Mouse (Mus musculus) adrenal gland, postnatal 36 days (tissue): ENCODE results near the gene Htt. TPM values are rescaled to one million over a fixed set of nuclear protein-coding genes. Genes with fewer than 3 reads are reported as not detected.

Experiments used
- DNase-seq, 2 experiments: peaks; one replicate each; pipeline ENCODE4 v3.0.0; 2021; ENCODE audit warnings: mixed read lengths in 1 of 2
- microRNA-seq: library from miRNA; unstranded; fragments of <30 nt; microRNA quantifications from one replicate; pipeline ENCODE4 v1.2.0, GENCODE M21; 2021
- total RNA-seq, 2 experiments: library from RNA; stranded (reverse); gene quantifications; 2 replicates each; pipeline ENCODE4 v1.2.3; 2021

Htt gene
- total RNA-seq, 2 experiments from 2014 or later, result 28.0 to 42.0 TPM

GRCm38 (mm10) chr5:34931516-34932457 is 170.2 kb downstream of the Htt start:
- DNase-seq, result no peak

- no peak for DNase-seq
Observed at GRCm38 (mm10) chr5:34932458-34932806, 170.9 kb downstream of the Htt start.

GRCm38 (mm10) chr5:34933461-34933860 is 171.9 kb downstream of the Htt start:
- no peak for DNase-seq

GRCm38 (mm10) chr5:34941710-34942470 is 180.3 kb downstream of the Htt start:
- no peak for DNase-seq

- DNase-seq, result no peak
Observed at GRCm38 (mm10) chr5:34943428-34943827, 181.9 kb downstream of the Htt start.

- peak; percentile 93 to 97 for DNase-seq
Observed at GRCm38 (mm10) chr5:34948861-34949760, 187.6 kb downstream of the Htt start, which contains the start of gene Rgs12. TSS of gene Rgs12 (plus strand) at chr5:34949445.

GRCm38 (mm10) chr5:34949769-34950211 is 188.2 kb downstream of the Htt start:
- DNase-seq, result no peak

- DNase-seq, result no peak
Observed at GRCm38 (mm10) chr5:34950486-34951160, 189.1 kb downstream of the Htt start.

GRCm38 (mm10) chr5:34951161-34951834 is 189.8 kb downstream of the Htt start:
- DNase-seq, result peak in 1 of 2 experiments; percentile 29

GRCm38 (mm10) chr5:34954508-34954907 is 193.0 kb downstream of the Htt start:
- DNase-seq, result no peak

- peak; percentile 87 to 89 for DNase-seq
Observed at GRCm38 (mm10) chr5:34955630-34956029, 194.1 kb downstream of the Htt start.

- peak; percentile 46 to 55 for DNase-seq
Observed at GRCm38 (mm10) chr5:34956151-34956550, 194.6 kb downstream of the Htt start.

GRCm38 (mm10) chr5:34957015-34957414 is 195.5 kb downstream of the Htt start:
- peak; percentile 43 to 48 for DNase-seq

- no peak for DNase-seq
Observed at GRCm38 (mm10) chr5:34960021-34960420, 198.5 kb downstream of the Htt start.

Small RNA genes lying within 50 kb of the gene (microRNA-seq; reads per million reads assigned to microRNA genes)
- not detected for gene Mir467g

Other genes starting within 250 kb of the Htt start
- gene Tnip2, start 247.7 kb upstream of the Htt start, total RNA-seq, result 10 to 100 TPM; 15.0 to 16.8 TPM
- gene Sh3bp2, start 235.9 kb upstream of the Htt start, total RNA-seq, result 10 to 100 TPM; 15.4 to 17.3 TPM
- 100 to 1,000 TPM; 141 to 156 TPM for gene Add1, start 188.1 kb upstream of the Htt start, total RNA-seq
- 10 to 100 TPM; 32.7 to 40.3 TPM for gene Mfsd10, start 124.5 kb upstream of the Htt start, total RNA-seq
- 10 to 100 TPM; 22.0 to 32.4 TPM for gene Nop14, start 101.6 kb upstream of the Htt start, total RNA-seq
- 1 to 10 TPM; 3.3 TPM for gene Grk4, start 101.4 kb upstream of the Htt start, total RNA-seq
- 1 to 10 TPM; 1.5 to 2.5 TPM for gene Msantd1, start 146.3 kb downstream of the Htt start, total RNA-seq
- gene Rgs12, start 187.7 kb downstream of the Htt start, total RNA-seq, result 10 to 100 TPM; 13.3 to 28.6 TPM